Mouse (Mus musculus) kidney, embryonic 14.5 days (tissue): ENCODE data around the gene Spaar. TPM values are rescaled to one million over a fixed set of nuclear protein-coding genes. Genes with fewer than 3 reads are reported as not detected.

Source experiments
- polyA plus RNA-seq: library from polyadenylated mRNA; unstranded; fragments of >200 nt; fragmentation: Nextera tagmentation; extraction: Ambion mirVana; gene quantifications from 2 replicates; pipeline ENCODE4 v1.2.1, GENCODE M21; 2014

Gene Spaar
- polyA plus RNA-seq, 1 experiment from 2014 or later = 0.14 TPM

Other genes starting within 250 kb of the Spaar start
- not detected in 2 replicates for gene Sit1, start 246.3 kb upstream of the Spaar start, polyA plus RNA-seq
- 59.4 and 72.2 TPM in 2 replicates for gene Ccdc107, start 237.1 kb upstream of the Spaar start, polyA plus RNA-seq
- 36.4 and 38.2 TPM in 2 replicates for gene Arhgef39, start 230.3 kb upstream of the Spaar start, polyA plus RNA-seq
- 0.80 and 1.3 TPM in 2 replicates for gene Car9, start 223.1 kb upstream of the Spaar start, polyA plus RNA-seq
- gene Tpm2, start 206.3 kb upstream of the Spaar start, polyA plus RNA-seq = 208 and 212 TPM in 2 replicates
- gene Creb3, start 167.7 kb upstream of the Spaar start, polyA plus RNA-seq = 50.2 and 55.7 TPM in 2 replicates
- 72.6 and 87.2 TPM in 2 replicates for gene Tln1, start 167.3 kb upstream of the Spaar start, polyA plus RNA-seq
- 27.9 and 34.4 TPM in 2 replicates for gene Rgp1, start 151.3 kb upstream of the Spaar start, polyA plus RNA-seq
- gene Gba2, start 151.2 kb upstream of the Spaar start, polyA plus RNA-seq = 13.1 and 17.9 TPM in 2 replicates
- 0.63 and 1.0 TPM in 2 replicates for gene Msmp, start 145.5 kb upstream of the Spaar start, polyA plus RNA-seq
- 6.0 and 11.1 TPM in 2 replicates for gene Npr2, start 98.1 kb upstream of the Spaar start, polyA plus RNA-seq
- 0.93 and 1.3 TPM in 2 replicates for gene Spag8, start 76.4 kb upstream of the Spaar start, polyA plus RNA-seq
- 107 and 136 TPM in 2 replicates for gene Hint2, start 73.6 kb upstream of the Spaar start, polyA plus RNA-seq
- gene Tmem8b, start 61.1 kb upstream of the Spaar start, polyA plus RNA-seq = 2.6 and 3.2 TPM in 2 replicates
- 2.6 and 3.7 TPM in 2 replicates for gene Fam221b, start 60.9 kb upstream of the Spaar start, polyA plus RNA-seq
- not detected in 2 replicates for gene Olfr70, start 29.2 kb upstream of the Spaar start, polyA plus RNA-seq
- gene Olfr71, start 19.8 kb upstream of the Spaar start, polyA plus RNA-seq = not detected in 2 replicates
- gene Hrct1, start 2.8 kb upstream of the Spaar start, polyA plus RNA-seq = 0.40 and 1.0 TPM in 2 replicates
- gene Olfr159, start 41.0 kb downstream of the Spaar start, polyA plus RNA-seq = not detected in 2 replicates
- not detected in 2 replicates for gene Olfr156, start 93.9 kb downstream of the Spaar start, polyA plus RNA-seq
- not detected in 2 replicates for gene Olfr157, start 110.2 kb downstream of the Spaar start, polyA plus RNA-seq
- gene Olfr155, start 121.5 kb downstream of the Spaar start, polyA plus RNA-seq = not detected in 2 replicates
- 16.9 and 26.2 TPM in 2 replicates for gene Reck, start 145.5 kb downstream of the Spaar start, polyA plus RNA-seq
- 51.4 and 63.6 TPM in 2 replicates for gene Glipr2, start 227.4 kb downstream of the Spaar start, polyA plus RNA-seq